Mouse (Mus musculus) lung, embryonic 16.5 days (tissue): ENCODE results near the gene Ppig. TPM values are rescaled to one million over a fixed set of nuclear protein-coding genes. Genes with fewer than 3 reads are reported as not detected.
"Not testable (repeated sequence)": the region's sequence is repeated elsewhere in the genome, so short reads cannot be mapped to it uniquely, and the experiment has no call there.

Experiments used
- ATAC-seq: fragments of 200-750 bp; cut with Nextera tagmentation; 2 replicates; pipeline ENCODE4 v1.8.0; 2017; ENCODE audit warnings: low read depth, mild to moderate bottlenecking, moderate library complexity
- H3K27ac ChIP-seq: fragments of 300-500 bp; sonication (generic); 2 replicates; pipeline ENCODE4 v1.5.1; 2014; ENCODE audit warnings: mild to moderate bottlenecking, control low read depth, low read length
- H3K27me3 ChIP-seq: fragments of 300-500 bp; sonication (generic); 2 replicates; pipeline ENCODE4 v1.6.1; 2014; ENCODE audit warnings: low read depth, low read length, mixed read lengths; ENCODE audit not compliant: control insufficient read depth, insufficient read depth
- H3K36me3 ChIP-seq: fragments of 300-500 bp; sonication (generic); 2 replicates; pipeline ENCODE4 v1.6.1; 2014; ENCODE audit warnings: low read length; ENCODE audit not compliant: control insufficient read depth, insufficient read depth
- H3K4me1 ChIP-seq: fragments of 300-500 bp; sonication (generic); replicated peaks from 2 replicates; pipeline ENCODE4 v1.6.1; 2014; ENCODE audit warnings: low read length, mixed read lengths; ENCODE audit not compliant: control insufficient read depth, insufficient read depth
- H3K4me2 ChIP-seq: fragments of 300-500 bp; sonication (generic); 2 replicates; pipeline ENCODE4 v1.6.1; 2014; ENCODE audit warnings: low read depth, low read length, control low read depth
- H3K4me3 ChIP-seq: fragments of 300-500 bp; sonication (generic); 2 replicates; pipeline ENCODE4 v1.5.1; 2014; ENCODE audit warnings: mild to moderate bottlenecking, low read length, control low read depth
- H3K9ac ChIP-seq: fragments of 300-500 bp; sonication (generic); 2 replicates; pipeline ENCODE4 v1.6.1; 2014; ENCODE audit warnings: low read length, control low read depth
- H3K9me3 ChIP-seq: fragments of 300-500 bp; sonication (generic); 2 replicates; pipeline ENCODE4 v1.6.1; 2016; ENCODE audit warnings: low read length; ENCODE audit not compliant: control insufficient read depth
- WGBS: fragments of 180-500 bp; shearing (Covaris S2); extraction: QIAGEN DNeasy Blood & Tissue Kit; methylation state at CpG from one replicate; pipeline ENCODE4 v1.1.7; 2014; 5-methylcytosine and 5-hydroxymethylcytosine counted together
- polyA plus RNA-seq: library from polyadenylated mRNA; unstranded; fragments of >200 nt; fragmentation: Nextera tagmentation; extraction: Ambion mirVana; gene quantifications from 2 replicates; pipeline ENCODE4 v1.2.1, GENCODE M21; 2015

Ppig gene
- polyA plus RNA-seq = 123 and 125 TPM in 2 replicates

GRCm38 (mm10) chr2:69722273-69722649, at the start of gene Ppig:
Ppig (plus strand) TSS chr2:69722545.
- Histone ChIP-seq H3K4me3 (peak within 1 kb of the TSS; percentile 99), H3K4me2 (peak within 1 kb of the TSS; percentile 86), H3K4me1 (peaks cover 10% of the 10 kb centered on the region), H3K9ac (peak within 1 kb of the TSS; percentile 92), H3K27me3 (no peaks in the 10 kb centered on the region), H3K27ac (peak within 1 kb of the TSS; percentile 87), H3K36me3 (no peaks in the 10 kb centered on the region), H3K9me3 (no peaks in the 10 kb centered on the region)
- WGBS = 4% methylated on average over 12 of the region's 12 CpGs
- peak; percentile 2; the same call in 1 of the 2 replicates for ATAC-seq

- H3K4me2 ChIP-seq = no peak overlapping the region
- ATAC-seq = no peak
- H3K27ac ChIP-seq = no peak overlapping the region
- no peaks in the 10 kb centered on the region for H3K27me3 ChIP-seq
- no peak overlapping the region for H3K9ac ChIP-seq
- no peaks in the 10 kb centered on the region for H3K36me3 ChIP-seq
- WGBS = 64% methylated on average over 5 of the region's 5 CpGs
- no peak overlapping the region for H3K4me3 ChIP-seq
- H3K9me3 ChIP-seq = no peaks in the 10 kb centered on the region
- no peaks in the 10 kb centered on the region for H3K4me1 ChIP-seq
These were observed 48.6 kb upstream of the Ppig start for GRCm38 (mm10) chr2:69673723-69674122.

- Histone ChIP-seq H3K9me3 (no peaks in the 10 kb centered on the region), H3K4me1 (no peaks in the 10 kb centered on the region), H3K9ac (no peak overlapping the region), H3K4me3 (no peak overlapping the region), H3K27ac (no peak overlapping the region), H3K27me3 (no peaks in the 10 kb centered on the region), H3K36me3 (no peaks in the 10 kb centered on the region), H3K4me2 (no peak overlapping the region)
- no peak for ATAC-seq
- WGBS = 87% methylated on average over 9 of the region's 9 CpGs
These were observed 47.1 kb upstream of the Ppig start for GRCm38 (mm10) chr2:69675266-69675665.

GRCm38 (mm10) chr2:69676713-69677112, 45.6 kb upstream of the Ppig start:
- no peak for ATAC-seq
- Histone ChIP-seq H3K36me3 (no peaks in the 10 kb centered on the region), H3K27ac (no peak overlapping the region), H3K4me1 (no peaks in the 10 kb centered on the region), H3K9me3 (no peaks in the 10 kb centered on the region), H3K9ac (no peak overlapping the region), H3K27me3 (no peaks in the 10 kb centered on the region), H3K4me3 (no peak overlapping the region), H3K4me2 (no peak overlapping the region)
- WGBS = 50% methylated on average over 2 of the region's 2 CpGs

- not testable (repeated sequence) for H3K4me1 ChIP-seq, H3K4me2 ChIP-seq, ATAC-seq, H3K27ac ChIP-seq, H3K27me3 ChIP-seq, H3K36me3 ChIP-seq, H3K4me3 ChIP-seq, H3K9ac ChIP-seq, H3K9me3 ChIP-seq
- WGBS = 82% methylated on average over 2 of the region's 2 CpGs
These were observed 45.1 kb upstream of the Ppig start for GRCm38 (mm10) chr2:69677215-69677614.

- 55% methylated on average over 6 of the region's 6 CpGs for WGBS
These were observed 42.4 kb upstream of the Ppig start for GRCm38 (mm10) chr2:69679990-69680389.

GRCm38 (mm10) chr2:69681931-69682330, 40.4 kb upstream of the Ppig start:
- Histone ChIP-seq H3K27me3 (no peaks in the 10 kb centered on the region), H3K9me3 (no peaks in the 10 kb centered on the region), H3K4me3 (no peak overlapping the region), H3K27ac (no peak overlapping the region), H3K4me2 (no peak overlapping the region), H3K9ac (no peak overlapping the region), H3K4me1 (no peaks in the 10 kb centered on the region), H3K36me3 (no peaks in the 10 kb centered on the region)
- no peak for ATAC-seq
- WGBS = 81% methylated on average over 4 of the region's 4 CpGs

More at GRCm38 (mm10) chr2:69679990-69680389, 42.4 kb upstream of the Ppig start:
- H3K4me2 ChIP-seq = no peak overlapping the region
- no peak overlapping the region for H3K27ac ChIP-seq
- H3K36me3 ChIP-seq = no peaks in the 10 kb centered on the region
- H3K27me3 ChIP-seq = no peaks in the 10 kb centered on the region
- H3K4me1 ChIP-seq = no peaks in the 10 kb centered on the region
- ATAC-seq = no peak
- no peak overlapping the region for H3K4me3 ChIP-seq
- H3K9me3 ChIP-seq = no peaks in the 10 kb centered on the region
- H3K9ac ChIP-seq = no peak overlapping the region

- no peak for ATAC-seq
These were observed 39.1 kb upstream of the Ppig start for GRCm38 (mm10) chr2:69683036-69683805.

GRCm38 (mm10) chr2:69684488-69684887, 37.9 kb upstream of the Ppig start:
- Histone ChIP-seq H3K4me3 (no peak overlapping the region), H3K9ac (no peak overlapping the region), H3K4me1 (no peaks in the 10 kb centered on the region), H3K27ac (no peak overlapping the region), H3K9me3 (no peaks in the 10 kb centered on the region), H3K27me3 (no peaks in the 10 kb centered on the region), H3K36me3 (no peaks in the 10 kb centered on the region; the same call in 1 of the 2 replicates), H3K4me2 (no peak overlapping the region)
- ATAC-seq = no peak
- WGBS = 97% methylated on average over 3 of the region's 3 CpGs

More at GRCm38 (mm10) chr2:69683036-69683805, 39.1 kb upstream of the Ppig start:
- H3K9ac ChIP-seq = no peak overlapping the region
- 74% methylated on average over 13 of the region's 13 CpGs for WGBS
- no peak overlapping the region for H3K27ac ChIP-seq
- no peaks in the 10 kb centered on the region for H3K27me3 ChIP-seq
- no peak overlapping the region for H3K4me3 ChIP-seq
- no peaks in the 10 kb centered on the region for H3K4me1 ChIP-seq
- H3K36me3 ChIP-seq = no peaks in the 10 kb centered on the region; the same call in 1 of the 2 replicates
- H3K4me2 ChIP-seq = no peak overlapping the region
- no peaks in the 10 kb centered on the region for H3K9me3 ChIP-seq
